Mouse (Mus musculus): ENCODE measurements at regions not wholly inside any gene's neighbourhood (a gene's known extent, or its start where the extent isn't known, plus 50 kb on each side); places are given as distances from the start of the nearest gene placed in this dataset.
"Not testable (repeated sequence)": the region's sequence is repeated elsewhere in the genome, so short reads cannot be mapped to it uniquely, and the experiment has no call there.

DNA sequence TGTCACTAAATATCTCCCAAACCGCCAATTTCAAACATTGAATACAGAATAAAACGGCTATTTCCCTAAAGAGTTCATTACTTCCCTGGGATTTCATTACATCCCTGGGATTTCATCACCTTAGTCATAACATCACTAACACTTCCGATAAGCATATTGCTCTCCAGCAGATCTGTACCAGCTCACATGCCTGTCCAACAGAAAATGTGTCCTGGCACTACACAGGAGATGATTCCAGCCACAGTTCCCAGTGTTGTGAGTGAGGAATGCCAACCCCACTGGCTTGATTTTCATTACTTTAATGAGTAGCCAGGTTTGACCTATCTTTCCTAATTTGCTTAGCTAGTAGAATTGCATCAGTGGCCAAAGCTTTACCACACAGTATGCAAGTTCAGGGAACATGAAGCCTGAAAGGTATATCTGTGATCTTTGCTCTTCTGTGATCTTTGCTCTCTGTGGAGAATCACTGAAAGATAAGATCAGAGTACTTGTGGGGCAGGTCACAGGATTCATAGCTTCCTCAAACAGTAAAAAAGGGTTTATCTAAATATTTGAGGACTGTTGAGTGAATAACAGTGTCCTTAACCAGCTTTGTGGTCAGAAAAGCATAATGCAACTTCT is 1115.5 kb upstream of the 1700009N14Rik start:
- no peak overlapping the region for H3K9ac ChIP-seq (ENCODE audit: low read length)
- ATAC-seq (ENCODE audit: low FRiP score) (no peak), DNase-seq (ENCODE audit: low spot score, missing footprints) (no peak)
- no peak overlapping the region for H3K4me2 ChIP-seq
- 88% methylated on average over 3 of the region's 3 CpGs for WGBS
- H3K4me3 ChIP-seq (ENCODE audit: low read depth, low read length): no peak overlapping the region
- H3K9me3 ChIP-seq (ENCODE audit: control insufficient read depth, low read length): no peaks in the 10 kb centered on the region
- no peaks in the 10 kb centered on the region for H3K27me3 ChIP-seq (ENCODE audit: control insufficient read depth, insufficient read depth, low read length)
- no peaks in the 10 kb centered on the region for H3K36me3 ChIP-seq (ENCODE audit: control insufficient read depth, insufficient read depth, low read length)
- H3K4me1 ChIP-seq (ENCODE audit: control insufficient read depth, insufficient read depth, low read length): no peaks in the 10 kb centered on the region
- no peak overlapping the region for H3K27ac ChIP-seq (ENCODE audit: low read depth, low read length)

DNA sequence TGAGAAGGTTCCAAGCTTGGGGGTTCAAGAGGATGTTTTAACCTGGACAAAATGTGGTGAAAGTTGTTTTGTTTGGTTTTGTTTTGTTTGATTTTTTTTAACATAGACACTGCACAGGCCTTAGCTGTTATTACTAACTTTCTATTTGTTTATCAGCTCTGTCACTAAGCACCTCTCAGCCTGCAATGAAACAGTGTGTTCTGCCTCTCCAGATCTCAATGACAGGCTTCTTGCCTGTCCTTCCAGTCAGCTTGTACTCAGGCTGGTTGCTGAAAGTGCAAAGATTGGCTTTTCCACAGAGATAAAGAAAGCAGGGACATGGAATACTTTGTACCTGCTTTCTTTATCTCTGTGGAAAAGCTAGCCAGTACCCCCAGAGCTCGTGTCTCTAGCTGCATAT is 1114.9 kb upstream of the 1700009N14Rik start:
- H3K9ac ChIP-seq (ENCODE audit: low read length): no peak overlapping the region
- H3K27me3 ChIP-seq (ENCODE audit: control insufficient read depth, insufficient read depth, low read length): no peaks in the 10 kb centered on the region
- no peak overlapping the region for H3K27ac ChIP-seq (ENCODE audit: low read depth, low read length)
- WGBS: 75% methylated on average over 1 of the region's 1 CpGs
- H3K36me3 ChIP-seq (ENCODE audit: control insufficient read depth, insufficient read depth, low read length): no peaks in the 10 kb centered on the region
- DNase-seq (ENCODE audit: low spot score, missing footprints) (no peak), ATAC-seq (ENCODE audit: low FRiP score) (no peak)
- H3K4me3 ChIP-seq (ENCODE audit: low read depth, low read length): no peak overlapping the region
- no peak overlapping the region for H3K4me2 ChIP-seq
- no peaks in the 10 kb centered on the region for H3K4me1 ChIP-seq (ENCODE audit: control insufficient read depth, insufficient read depth, low read length)
- no peaks in the 10 kb centered on the region for H3K9me3 ChIP-seq (ENCODE audit: control insufficient read depth, low read length)

DNA sequence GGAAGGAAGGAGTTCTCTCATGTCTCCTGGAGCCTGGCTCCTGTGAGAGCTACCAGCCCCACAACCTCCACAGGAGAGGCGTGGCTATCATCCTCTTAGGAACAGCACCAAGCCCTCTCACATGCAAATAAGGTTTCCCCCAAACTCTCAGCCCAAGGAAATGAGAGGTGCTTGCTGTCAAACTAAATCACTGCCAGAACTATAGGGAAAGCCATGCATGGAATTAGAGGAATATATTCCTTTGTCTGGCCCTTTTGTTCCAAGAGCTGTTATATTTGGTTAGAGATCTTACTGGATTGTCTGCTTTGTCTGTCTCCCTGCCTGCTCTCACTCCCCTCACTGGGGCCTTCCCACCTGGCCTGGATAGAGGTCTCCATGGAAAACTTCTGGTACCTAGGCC is 1079.0 kb upstream of the 1700009N14Rik start:
- H3K4me1 ChIP-seq (ENCODE audit: control insufficient read depth, insufficient read depth, low read length): no peaks in the 10 kb centered on the region
- no peaks in the 10 kb centered on the region for H3K9me3 ChIP-seq (ENCODE audit: control insufficient read depth, low read length)
- H3K9ac ChIP-seq (ENCODE audit: low read length): no peak overlapping the region
- no peak for ATAC-seq (ENCODE audit: low FRiP score)
- no peak for DNase-seq (ENCODE audit: low spot score, missing footprints)
- no peak overlapping the region for H3K4me2 ChIP-seq
- no peak overlapping the region for H3K4me3 ChIP-seq (ENCODE audit: low read depth, low read length)
- H3K36me3 ChIP-seq (ENCODE audit: control insufficient read depth, insufficient read depth, low read length): no peaks in the 10 kb centered on the region
- H3K27me3 ChIP-seq (ENCODE audit: control insufficient read depth, insufficient read depth, low read length): no peaks in the 10 kb centered on the region
- 4% methylated on average over 1 of the region's 1 CpGs for WGBS
- H3K27ac ChIP-seq (ENCODE audit: low read depth, low read length): no peak overlapping the region

DNA sequence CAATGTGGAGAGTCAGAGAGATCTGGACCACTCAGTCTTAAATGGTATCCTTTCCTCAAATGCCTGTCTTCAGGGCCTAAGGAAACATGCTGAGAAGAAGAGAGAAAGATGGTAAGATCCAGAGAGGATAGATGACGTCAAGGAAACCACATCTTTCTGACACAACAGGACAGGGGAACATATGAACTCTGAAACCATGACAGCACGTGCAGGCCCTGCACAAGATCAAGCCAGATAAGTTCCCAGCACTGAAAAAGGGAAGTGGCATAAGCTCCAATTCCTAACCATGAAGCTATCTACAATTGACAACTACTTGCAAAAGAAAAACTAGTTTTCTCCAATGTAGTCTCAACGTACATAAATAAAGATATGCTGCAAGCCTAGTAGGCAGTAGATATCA is 1068.2 kb upstream of the 1700009N14Rik start:
- Histone ChIP-seq H3K4me2 (no peak overlapping the region), H3K4me1 (ENCODE audit: control insufficient read depth, insufficient read depth, low read length) (no peaks in the 10 kb centered on the region), H3K27ac (ENCODE audit: low read depth, low read length) (no peak overlapping the region), H3K27me3 (ENCODE audit: control insufficient read depth, insufficient read depth, low read length) (no peaks in the 10 kb centered on the region), H3K4me3 (ENCODE audit: low read depth, low read length) (no peak overlapping the region), H3K9ac (ENCODE audit: low read length) (no peak overlapping the region), H3K9me3 (ENCODE audit: control insufficient read depth, low read length) (no peaks in the 10 kb centered on the region), H3K36me3 (ENCODE audit: control insufficient read depth, insufficient read depth, low read length) (no peaks in the 10 kb centered on the region)
- 85% methylated on average over 3 of the region's 3 CpGs for WGBS
- ATAC-seq (ENCODE audit: low FRiP score) (no peak), DNase-seq (ENCODE audit: low spot score, missing footprints) (no peak)

GRCm38 (mm10) chr4:38396635-38397034 is 1053.5 kb upstream of the 1700009N14Rik start:
- no peak overlapping the region for H3K27ac ChIP-seq (ENCODE audit: low read depth, low read length)
- no peak for DNase-seq (ENCODE audit: low spot score, missing footprints)
- no peaks in the 10 kb centered on the region for H3K27me3 ChIP-seq (ENCODE audit: control insufficient read depth, insufficient read depth, low read length)
- no peaks in the 10 kb centered on the region for H3K4me1 ChIP-seq (ENCODE audit: control insufficient read depth, insufficient read depth, low read length)
- no peak overlapping the region for H3K9ac ChIP-seq (ENCODE audit: low read length)
- no peak overlapping the region for H3K4me3 ChIP-seq (ENCODE audit: low read depth, low read length)
- no peaks in the 10 kb centered on the region for H3K36me3 ChIP-seq (ENCODE audit: control insufficient read depth, insufficient read depth, low read length)
- H3K4me2 ChIP-seq: no peak overlapping the region
- no peaks in the 10 kb centered on the region for H3K9me3 ChIP-seq (ENCODE audit: control insufficient read depth, low read length)
- ATAC-seq (ENCODE audit: low FRiP score): no peak

DNA sequence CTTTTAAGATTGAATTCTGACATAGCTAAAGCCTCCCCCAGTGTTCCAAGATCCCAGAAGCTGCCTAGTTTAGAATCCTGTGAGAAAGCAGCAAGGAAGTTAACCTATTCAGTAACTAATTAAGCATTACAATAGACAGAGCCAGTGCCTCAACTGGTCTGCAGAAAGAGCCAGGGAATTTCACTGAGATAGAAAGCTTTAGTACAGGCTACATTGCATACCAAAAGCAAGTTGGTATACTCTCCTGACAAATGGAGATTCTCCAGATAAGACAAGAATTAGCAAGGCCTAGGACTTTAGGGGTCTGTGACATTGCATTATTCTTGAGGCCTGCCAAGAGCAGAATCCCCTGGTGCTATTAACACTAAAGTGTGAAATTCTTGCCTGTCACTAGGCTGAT is 1014.8 kb upstream of the 1700009N14Rik start:
- not testable (repeated sequence) for H3K9me3 ChIP-seq (ENCODE audit: control insufficient read depth, low read length); H3K4me2 ChIP-seq; H3K4me1 ChIP-seq (ENCODE audit: control insufficient read depth, insufficient read depth, low read length); ATAC-seq (ENCODE audit: low FRiP score); DNase-seq (ENCODE audit: low spot score, missing footprints); H3K4me3 ChIP-seq (ENCODE audit: low read depth, low read length); H3K27me3 ChIP-seq (ENCODE audit: control insufficient read depth, insufficient read depth, low read length); H3K9ac ChIP-seq (ENCODE audit: low read length); H3K27ac ChIP-seq (ENCODE audit: low read depth, low read length); H3K36me3 ChIP-seq (ENCODE audit: control insufficient read depth, insufficient read depth, low read length)

DNA sequence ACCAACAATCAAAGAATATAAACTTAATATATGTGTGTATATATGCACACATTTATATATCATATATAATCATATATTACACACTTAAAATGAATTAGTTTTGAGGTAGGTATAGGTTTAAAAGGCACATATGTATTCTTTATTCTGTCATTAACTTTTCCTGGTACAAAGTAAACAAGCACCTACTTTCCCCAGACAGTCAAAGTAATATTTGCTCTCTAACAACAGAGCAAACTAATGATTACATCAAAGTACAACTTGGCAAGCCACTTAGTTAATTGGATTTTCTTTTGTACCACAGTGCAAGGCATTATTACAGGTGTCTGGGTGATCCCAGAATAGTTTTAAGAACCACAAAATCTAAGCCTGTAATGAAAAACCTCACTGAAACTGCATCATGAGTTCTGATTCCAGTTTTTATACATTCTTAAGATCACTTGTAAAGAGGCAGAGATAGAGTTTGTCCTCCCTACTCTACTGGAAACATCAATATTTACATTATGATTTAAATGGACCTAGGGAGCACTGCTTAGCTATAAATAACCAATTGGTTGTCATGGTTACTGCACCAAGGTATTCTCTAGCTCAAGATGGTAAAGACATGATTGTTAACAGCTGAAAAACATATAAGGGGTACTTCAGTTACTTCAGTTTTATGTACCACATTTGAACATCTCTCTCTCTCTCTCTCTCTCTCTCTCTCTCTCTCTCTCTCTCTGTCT is 988.5 kb upstream of the 1700009N14Rik start:
- Histone ChIP-seq H3K9ac (ENCODE audit: low read length) (no peak overlapping the region), H3K4me3 (ENCODE audit: low read depth, low read length) (no peak overlapping the region), H3K9me3 (ENCODE audit: control insufficient read depth, low read length) (no peaks in the 10 kb centered on the region), H3K4me2 (no peak overlapping the region), H3K4me1 (ENCODE audit: control insufficient read depth, insufficient read depth, low read length) (no peaks in the 10 kb centered on the region), H3K27ac (ENCODE audit: low read depth, low read length) (no peak overlapping the region), H3K27me3 (ENCODE audit: control insufficient read depth, insufficient read depth, low read length) (no peaks in the 10 kb centered on the region), H3K36me3 (ENCODE audit: control insufficient read depth, insufficient read depth, low read length) (no peaks in the 10 kb centered on the region)
- DNase-seq (ENCODE audit: low spot score, missing footprints) (no peak), ATAC-seq (ENCODE audit: low FRiP score) (no peak)

DNA sequence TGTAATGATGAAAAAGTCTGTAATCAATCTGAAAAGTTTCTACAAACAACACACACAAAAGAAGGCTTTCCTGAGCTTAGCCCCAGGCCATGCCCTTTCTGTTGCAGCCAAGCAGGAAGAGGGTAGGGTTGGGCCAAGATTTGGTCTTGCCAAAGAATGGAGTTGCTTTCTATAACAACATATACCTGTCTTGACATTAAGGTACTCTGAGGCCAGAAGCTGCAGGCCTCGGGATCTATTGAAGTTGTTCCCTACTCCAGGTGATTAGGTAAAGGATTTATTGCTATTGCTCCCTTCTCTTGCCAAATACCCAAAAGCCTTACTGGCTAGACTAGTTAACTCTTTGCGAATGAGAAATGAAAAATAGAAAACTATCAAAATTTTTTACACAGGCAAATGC is 951.8 kb upstream of the 1700009N14Rik start:
- Histone ChIP-seq H3K4me3 (ENCODE audit: low read depth, low read length) (no peak overlapping the region), H3K27me3 (ENCODE audit: control insufficient read depth, insufficient read depth, low read length) (no peaks in the 10 kb centered on the region), H3K27ac (ENCODE audit: low read depth, low read length) (no peak overlapping the region), H3K9ac (ENCODE audit: low read length) (no peak overlapping the region), H3K36me3 (ENCODE audit: control insufficient read depth, insufficient read depth, low read length) (no peaks in the 10 kb centered on the region), H3K4me2 (no peak overlapping the region), H3K4me1 (ENCODE audit: control insufficient read depth, insufficient read depth, low read length) (no peaks in the 10 kb centered on the region), H3K9me3 (ENCODE audit: control insufficient read depth, low read length) (no peaks in the 10 kb centered on the region)
- ATAC-seq (ENCODE audit: low FRiP score) (no peak), DNase-seq (ENCODE audit: low spot score, missing footprints) (no peak)
- whole genome bisulfite sequencing: 82% methylated on average over 2 of the region's 2 CpGs

DNA sequence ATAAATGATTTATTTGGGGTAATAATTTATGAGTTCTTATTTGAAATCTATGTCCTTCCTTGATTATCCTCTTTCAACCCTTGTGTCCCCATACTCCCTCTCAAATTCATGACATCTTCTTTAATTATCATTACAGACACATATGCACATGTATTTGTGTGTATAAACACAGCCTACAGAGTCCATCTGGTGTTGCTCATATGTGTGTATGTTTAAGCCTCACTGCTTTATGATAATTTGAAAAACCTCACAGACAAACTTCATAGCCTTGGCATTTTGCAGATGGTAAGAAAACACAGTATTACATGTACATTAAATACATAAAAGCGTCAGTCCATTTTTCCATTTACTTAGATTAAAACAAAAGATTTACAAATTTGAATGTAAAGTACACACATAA is 944.2 kb upstream of the 1700009N14Rik start:
- H3K4me3 ChIP-seq (ENCODE audit: low read depth, low read length): no peak overlapping the region
- no peak overlapping the region for H3K27ac ChIP-seq (ENCODE audit: low read depth, low read length)
- DNase-seq (ENCODE audit: low spot score, missing footprints) (no peak), ATAC-seq (ENCODE audit: low FRiP score) (no peak)
- WGBS: 90% methylated on average over 1 of the region's 1 CpGs
- no peaks in the 10 kb centered on the region for H3K9me3 ChIP-seq (ENCODE audit: control insufficient read depth, low read length)
- no peaks in the 10 kb centered on the region for H3K36me3 ChIP-seq (ENCODE audit: control insufficient read depth, insufficient read depth, low read length)
- H3K27me3 ChIP-seq (ENCODE audit: control insufficient read depth, insufficient read depth, low read length): no peaks in the 10 kb centered on the region
- no peak overlapping the region for H3K4me2 ChIP-seq
- no peak overlapping the region for H3K9ac ChIP-seq (ENCODE audit: low read length)
- no peaks in the 10 kb centered on the region for H3K4me1 ChIP-seq (ENCODE audit: control insufficient read depth, insufficient read depth, low read length)

All from midbrain, embryonic 11.5 days (tissue).